Mouse (Mus musculus): ENCODE data around the gene Tmco4. TPM values are rescaled to one million over a fixed set of nuclear protein-coding genes. Genes with fewer than 3 reads are reported as not detected.

The Tmco4 gene
- polyA plus RNA-seq, 1 experiment from 2014 or later: 0.75 TPM

DNA sequence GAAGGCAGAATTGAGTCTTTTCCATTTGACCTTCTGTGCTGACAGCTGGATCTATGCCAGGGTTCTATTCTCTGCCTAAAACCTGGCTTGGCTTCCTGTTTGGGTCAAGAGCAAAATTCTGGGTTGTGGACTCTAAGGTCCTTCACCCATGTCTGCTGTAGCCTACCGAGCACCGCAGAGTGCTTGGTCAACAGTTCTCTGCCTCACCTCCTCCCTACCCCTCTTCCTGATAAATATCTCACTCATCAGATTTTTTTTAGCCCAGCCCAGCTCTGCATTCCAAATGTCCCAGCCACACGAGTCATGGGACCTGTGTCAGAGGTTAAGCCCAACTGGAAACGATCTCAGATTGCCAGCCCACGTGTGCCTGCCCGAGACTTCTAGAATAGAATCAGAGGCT lies 3.4 kb downstream of the Tmco4 start:
- no peak overlapping the region for H3K27ac ChIP-seq
- no peaks in the 10 kb centered on the region; the same call in 1 of the 2 replicates for H3K27me3 ChIP-seq (replicated peaks)
- H3K4me3 ChIP-seq: no peak overlapping the region
- H3K4me2 ChIP-seq: no peak overlapping the region
- no peak for ATAC-seq (replicated peaks)
- no peaks in the 10 kb centered on the region for H3K9me3 ChIP-seq
- H3K36me3 ChIP-seq (replicated peaks): no peaks in the 10 kb centered on the region
- H3K4me1 ChIP-seq: peaks cover 17% of the 10 kb centered on the region
- no peak overlapping the region for H3K9ac ChIP-seq
- WGBS: 87% methylated on average over 6 of the region's 6 CpGs

DNA sequence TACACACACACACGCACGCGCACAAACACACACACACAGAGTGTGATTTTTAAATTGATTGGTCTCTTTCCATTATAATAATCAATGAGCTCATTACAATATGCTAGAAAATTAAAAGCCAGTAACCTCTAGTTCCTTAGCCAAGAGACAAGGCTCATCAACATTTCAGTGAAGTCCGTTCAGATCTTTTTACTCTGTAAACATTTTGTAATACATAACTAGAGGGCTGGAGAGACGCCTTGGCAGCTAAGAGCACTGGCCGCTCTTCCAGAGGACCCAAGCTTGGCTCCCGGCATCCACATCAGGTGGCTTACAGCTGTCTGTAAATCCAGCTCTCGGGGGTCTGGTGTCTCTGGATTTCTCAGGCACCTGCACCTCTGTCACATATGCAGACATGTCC lies 7.3 kb downstream of the Tmco4 start:
- Histone ChIP-seq H3K27ac (no peak overlapping the region), H3K27me3 (replicated peaks) (no peaks in the 10 kb centered on the region), H3K9me3 (no peaks in the 10 kb centered on the region), H3K4me3 (no peak overlapping the region), H3K36me3 (replicated peaks) (no peaks in the 10 kb centered on the region), H3K4me2 (no peak overlapping the region), H3K9ac (no peak overlapping the region), H3K4me1 (no peaks in the 10 kb centered on the region)
- 87% methylated on average over 8 of the region's 8 CpGs for WGBS
- ATAC-seq (replicated peaks): no peak

- Histone ChIP-seq H3K4me2 (no peak overlapping the region), H3K9ac (no peak overlapping the region), H3K4me1 (no peaks in the 10 kb centered on the region), H3K4me3 (no peak overlapping the region), H3K27me3 (replicated peaks) (no peaks in the 10 kb centered on the region), H3K36me3 (replicated peaks) (no peaks in the 10 kb centered on the region), H3K9me3 (no peaks in the 10 kb centered on the region), H3K27ac (no peak overlapping the region)
- no peak for ATAC-seq (replicated peaks)
- WGBS: 23% methylated on average over 12 of the region's 12 CpGs
Observed at GRCm38 (mm10) chr4:138980771-138981420, 8.2 kb downstream of the Tmco4 start.

GRCm38 (mm10) chr4:138983422-138983821 lies 10.7 kb downstream of the Tmco4 start:
- 73% methylated on average over 3 of the region's 3 CpGs for WGBS
- H3K4me1 ChIP-seq: no peaks in the 10 kb centered on the region
- H3K9me3 ChIP-seq: no peaks in the 10 kb centered on the region
- no peaks in the 10 kb centered on the region for H3K27me3 ChIP-seq (replicated peaks)
- H3K9ac ChIP-seq: no peak overlapping the region
- ATAC-seq (replicated peaks): no peak
- H3K36me3 ChIP-seq (replicated peaks): no peaks in the 10 kb centered on the region
- no peak overlapping the region for H3K4me3 ChIP-seq
- no peak overlapping the region for H3K4me2 ChIP-seq
- no peak overlapping the region for H3K27ac ChIP-seq

DNA sequence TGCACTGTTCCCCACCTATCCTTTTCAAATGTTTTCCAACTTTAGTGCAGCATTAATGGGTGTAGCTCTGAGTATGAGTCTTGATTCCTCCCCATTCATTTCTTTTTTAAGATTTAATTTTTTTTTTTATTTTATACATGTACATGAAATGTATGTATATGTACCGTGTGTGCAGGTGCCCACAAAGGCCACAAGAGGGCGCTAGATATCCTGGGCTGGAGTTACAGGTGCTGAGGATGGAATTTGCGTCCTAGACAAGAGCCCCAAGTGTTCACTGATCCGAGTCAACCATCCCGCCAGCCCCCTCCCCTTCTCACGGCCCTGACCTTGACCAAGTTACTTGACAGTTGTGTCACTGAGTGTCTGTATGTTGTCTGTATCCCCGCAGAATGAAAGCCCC lies 12.1 kb downstream of the Tmco4 start:
- Histone ChIP-seq H3K4me1 (no peaks in the 10 kb centered on the region), H3K4me3 (no peak overlapping the region), H3K9me3 (no peaks in the 10 kb centered on the region), H3K27ac (no peak overlapping the region), H3K4me2 (no peak overlapping the region), H3K36me3 (replicated peaks) (no peaks in the 10 kb centered on the region), H3K27me3 (replicated peaks) (no peaks in the 10 kb centered on the region), H3K9ac (no peak overlapping the region)
- no peak for ATAC-seq (replicated peaks)
- WGBS: 77% methylated on average over 7 of the region's 7 CpGs

DNA sequence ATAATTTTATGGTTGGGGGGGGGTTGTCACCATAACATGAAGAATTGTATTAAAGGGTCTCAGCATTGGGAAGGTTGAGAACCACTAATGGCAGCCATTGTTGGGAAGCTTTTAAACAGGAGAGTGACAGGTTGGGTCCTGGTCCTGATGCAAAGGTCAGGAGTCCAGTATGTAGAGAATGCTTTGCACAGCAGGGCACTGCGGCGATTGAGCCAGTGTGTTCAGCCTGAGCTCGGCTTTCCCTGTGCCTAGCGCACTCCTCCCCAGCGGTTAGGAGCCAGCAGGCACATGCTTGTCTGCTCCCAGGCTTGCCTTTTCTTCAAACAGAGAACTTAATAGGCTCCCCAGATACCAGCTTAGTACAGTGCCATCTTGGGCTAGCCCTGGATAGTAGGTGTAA lies 13.6 kb downstream of the Tmco4 start:
- H3K27ac ChIP-seq: no peak overlapping the region
- no peaks in the 10 kb centered on the region for H3K27me3 ChIP-seq (replicated peaks)
- H3K9ac ChIP-seq: no peak overlapping the region
- H3K9me3 ChIP-seq: no peaks in the 10 kb centered on the region
- H3K4me1 ChIP-seq: no peaks in the 10 kb centered on the region
- no peak for ATAC-seq (replicated peaks)
- no peak overlapping the region for H3K4me2 ChIP-seq
- no peak overlapping the region for H3K4me3 ChIP-seq
- 34% methylated on average over 5 of the region's 5 CpGs for WGBS
- no peaks in the 10 kb centered on the region for H3K36me3 ChIP-seq (replicated peaks)

DNA sequence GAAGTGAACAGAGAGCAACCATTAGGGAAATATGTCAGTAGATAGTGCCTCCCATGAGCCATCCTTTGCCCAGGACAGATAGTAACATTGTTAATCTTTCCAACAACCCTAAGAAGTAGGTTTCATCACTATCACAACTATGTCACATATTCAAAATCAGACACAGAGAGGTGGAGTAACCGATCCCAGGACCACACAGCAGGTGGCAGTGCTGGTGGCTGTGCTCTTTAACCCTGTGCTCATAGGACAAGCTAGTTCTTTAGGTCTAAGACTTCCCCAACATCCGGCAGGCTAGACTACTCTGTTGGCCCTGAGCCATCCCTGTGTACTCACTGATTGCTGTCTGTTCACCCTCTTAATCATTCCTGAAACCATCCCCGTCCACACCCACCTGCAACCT lies 21.7 kb downstream of the Tmco4 start:
- Histone ChIP-seq H3K36me3 (replicated peaks) (no peaks in the 10 kb centered on the region), H3K9ac (no peak overlapping the region), H3K27ac (no peak overlapping the region), H3K27me3 (replicated peaks) (no peaks in the 10 kb centered on the region), H3K4me2 (no peak overlapping the region), H3K4me3 (no peak overlapping the region), H3K4me1 (no peaks in the 10 kb centered on the region), H3K9me3 (no peaks in the 10 kb centered on the region)
- WGBS: 79% methylated on average over 3 of the region's 3 CpGs
- ATAC-seq (replicated peaks): no peak

GRCm38 (mm10) chr4:138996410-138996809 lies 23.7 kb downstream of the Tmco4 start:
- Histone ChIP-seq H3K9ac (no peak overlapping the region), H3K36me3 (replicated peaks) (no peaks in the 10 kb centered on the region), H3K4me2 (no peak overlapping the region), H3K4me1 (no peaks in the 10 kb centered on the region), H3K27me3 (replicated peaks) (no peaks in the 10 kb centered on the region), H3K4me3 (no peak overlapping the region), H3K27ac (no peak overlapping the region), H3K9me3 (no peaks in the 10 kb centered on the region)
- ATAC-seq (replicated peaks): no peak
- WGBS: 77% methylated on average over 5 of the region's 5 CpGs

GRCm38 (mm10) chr4:138997121-138997520 lies 24.4 kb downstream of the Tmco4 start:
- 85% methylated on average over 4 of the region's 4 CpGs for WGBS
- Histone ChIP-seq H3K9me3 (no peaks in the 10 kb centered on the region), H3K4me2 (no peak overlapping the region), H3K9ac (no peak overlapping the region), H3K4me1 (no peaks in the 10 kb centered on the region), H3K27me3 (replicated peaks) (no peaks in the 10 kb centered on the region), H3K27ac (no peak overlapping the region), H3K36me3 (replicated peaks) (no peaks in the 10 kb centered on the region), H3K4me3 (no peak overlapping the region)
- ATAC-seq (replicated peaks): no peak

DNA sequence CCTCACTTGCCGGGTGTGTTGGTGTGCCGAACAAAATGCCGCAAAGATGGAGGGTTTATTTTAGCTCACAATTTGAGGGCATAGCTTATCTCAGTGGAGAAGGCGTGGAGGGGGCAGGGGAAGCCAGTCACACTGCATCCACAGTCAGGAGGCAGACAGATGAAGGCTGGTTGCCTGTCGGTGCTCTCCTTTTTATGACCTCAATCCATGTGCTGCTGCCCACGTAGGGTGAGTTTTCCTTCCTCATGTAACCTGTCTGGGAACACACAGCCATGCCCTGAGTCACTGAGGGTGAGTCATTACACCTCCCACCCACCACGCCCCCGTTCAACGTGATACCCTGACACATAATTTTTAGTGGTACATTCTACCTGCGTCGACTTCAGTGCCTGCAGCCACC lies 25.9 kb downstream of the Tmco4 start:
- Histone ChIP-seq H3K36me3 (replicated peaks) (no peaks in the 10 kb centered on the region), H3K4me1 (no peaks in the 10 kb centered on the region), H3K9me3 (no peaks in the 10 kb centered on the region), H3K4me2 (no peak overlapping the region), H3K27me3 (replicated peaks) (no peaks in the 10 kb centered on the region), H3K9ac (no peak overlapping the region), H3K27ac (no peak overlapping the region), H3K4me3 (no peak overlapping the region)
- 91% methylated on average over 11 of the region's 11 CpGs for WGBS
- ATAC-seq (replicated peaks): no peak

DNA sequence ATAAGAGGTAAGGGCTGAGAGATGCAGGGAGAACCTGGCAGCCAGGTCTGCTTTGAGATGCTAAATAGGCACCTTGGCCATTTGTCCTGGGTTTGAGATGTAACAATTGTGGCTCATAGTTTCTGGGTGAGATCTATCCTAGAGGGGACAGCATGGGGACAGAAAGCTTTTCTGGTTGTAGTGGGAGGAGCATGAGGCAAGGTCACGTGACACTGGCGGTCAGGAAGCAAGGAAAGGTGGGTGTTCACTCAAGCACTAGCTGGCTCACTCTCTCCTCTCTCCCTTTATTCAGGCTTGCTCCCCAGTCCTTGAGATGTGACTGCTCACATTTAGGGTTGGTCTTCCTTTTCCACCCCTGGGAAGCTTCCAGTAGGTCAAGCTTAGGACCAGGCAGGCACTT lies 28.3 kb downstream of the Tmco4 start:
- no peak overlapping the region for H3K27ac ChIP-seq
- H3K36me3 ChIP-seq (replicated peaks): no peaks in the 10 kb centered on the region
- no peak overlapping the region for H3K4me2 ChIP-seq
- no peak for ATAC-seq (replicated peaks)
- peaks cover 2% of the 10 kb centered on the region; the same call in 1 of the 2 replicates for H3K4me1 ChIP-seq
- no peaks in the 10 kb centered on the region for H3K27me3 ChIP-seq (replicated peaks)
- WGBS: 46% methylated on average over 2 of the region's 2 CpGs
- H3K9me3 ChIP-seq: no peaks in the 10 kb centered on the region
- no peak overlapping the region for H3K4me3 ChIP-seq
- no peak overlapping the region for H3K9ac ChIP-seq

- Histone ChIP-seq H3K27ac (no peak overlapping the region), H3K9ac (no peak overlapping the region), H3K4me3 (no peak overlapping the region), H3K4me1 (peaks cover 2% of the 10 kb centered on the region; the same call in 1 of the 2 replicates), H3K4me2 (no peak overlapping the region), H3K9me3 (no peaks in the 10 kb centered on the region), H3K27me3 (replicated peaks) (no peaks in the 10 kb centered on the region), H3K36me3 (replicated peaks) (no peaks in the 10 kb centered on the region)
- WGBS: 39% methylated on average over 6 of the region's 6 CpGs
- no peak for ATAC-seq (replicated peaks)
Observed at GRCm38 (mm10) chr4:139001433-139001832, 28.7 kb downstream of the Tmco4 start.

- no peak for ATAC-seq (replicated peaks)
- Histone ChIP-seq H3K36me3 (replicated peaks) (no peaks in the 10 kb centered on the region), H3K9ac (no peak overlapping the region), H3K27ac (no peak overlapping the region), H3K4me3 (no peak overlapping the region), H3K4me1 (peaks cover 2% of the 10 kb centered on the region; the same call in 1 of the 2 replicates), H3K9me3 (no peaks in the 10 kb centered on the region), H3K27me3 (replicated peaks) (no peaks in the 10 kb centered on the region), H3K4me2 (no peak overlapping the region)
- WGBS: 71% methylated on average over 8 of the region's 8 CpGs
Observed at GRCm38 (mm10) chr4:139004067-139004466, 31.4 kb downstream of the Tmco4 start.
